Mouse (Mus musculus) activated CD4-positive, CD25-positive, alpha-beta regulatory T cell (primary cell): ENCODE measurements around the gene Matn4. TPM values are rescaled to one million over a fixed set of nuclear protein-coding genes. Genes with fewer than 3 reads are reported as not detected.

Experiments
- polyA plus RNA-seq, 2 experiments: library from polyadenylated mRNA; unstranded; fragments of 100-300 nt; shearing (Covaris generic); gene quantifications; one replicate each; pipeline ENCODE4 v1.2.1; 2017

The Matn4 gene
- not detected for polyA plus RNA-seq

DNA sequence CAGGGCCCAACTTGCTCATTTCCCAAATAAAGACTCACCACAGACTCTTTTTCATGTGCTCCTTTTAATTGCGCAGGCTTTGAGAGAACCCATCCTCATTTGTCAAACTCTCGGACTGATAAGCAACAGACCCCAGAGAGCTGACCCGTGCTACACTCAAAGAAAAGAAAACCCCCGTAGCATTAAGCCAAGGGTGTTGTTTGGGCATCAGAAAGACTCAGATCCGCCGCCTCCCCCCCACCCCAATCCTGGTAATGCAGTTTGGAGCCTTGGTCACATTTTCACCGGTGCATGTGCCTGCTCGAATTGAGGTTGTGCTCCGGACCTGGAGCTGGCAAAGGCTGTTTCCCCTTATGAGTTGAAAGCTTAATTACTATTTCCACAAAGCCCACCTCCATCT lies at the start of gene Matn4:
Gene Matn4 (minus strand): TSS at position 101 of the 400 bp plus-strand sequence.

DNA sequence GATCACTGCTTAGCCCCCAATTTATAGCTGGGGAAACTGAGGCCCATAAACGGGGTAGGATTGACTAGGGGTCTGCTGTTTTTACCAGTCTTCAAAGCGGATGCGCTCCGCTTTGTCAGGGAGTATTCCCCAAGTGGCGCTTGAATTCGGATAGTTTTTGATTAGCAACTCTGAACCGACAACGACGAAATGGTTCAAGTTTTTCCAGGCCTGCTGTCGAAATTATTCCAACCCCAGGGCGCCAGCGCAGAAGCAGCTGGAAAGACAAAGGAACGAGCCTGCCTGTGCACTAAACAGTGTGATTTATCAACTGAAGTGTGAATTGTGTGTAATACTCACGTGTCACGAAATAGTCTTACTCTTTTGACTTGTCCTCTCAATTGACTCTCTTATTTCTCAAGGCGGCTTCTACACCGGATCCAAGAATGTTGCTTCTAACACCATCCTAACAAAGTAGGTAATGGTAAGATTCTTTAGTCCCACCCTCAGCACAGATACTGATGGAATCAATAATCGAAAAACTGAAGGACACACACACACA lies 38.6 kb upstream of the Matn4 start, which contains the start of gene Sdc4:
Gene Sdc4 (minus strand): TSS at position 428 of the 541 bp plus-strand sequence.

GRCm38 (mm10) chr2:164402906-164403305 lies 2.1 kb downstream of the Matn4 start, which contains the start of gene Rbpjl:
Gene Rbpjl (plus strand): TSS chr2:164403141.

DNA sequence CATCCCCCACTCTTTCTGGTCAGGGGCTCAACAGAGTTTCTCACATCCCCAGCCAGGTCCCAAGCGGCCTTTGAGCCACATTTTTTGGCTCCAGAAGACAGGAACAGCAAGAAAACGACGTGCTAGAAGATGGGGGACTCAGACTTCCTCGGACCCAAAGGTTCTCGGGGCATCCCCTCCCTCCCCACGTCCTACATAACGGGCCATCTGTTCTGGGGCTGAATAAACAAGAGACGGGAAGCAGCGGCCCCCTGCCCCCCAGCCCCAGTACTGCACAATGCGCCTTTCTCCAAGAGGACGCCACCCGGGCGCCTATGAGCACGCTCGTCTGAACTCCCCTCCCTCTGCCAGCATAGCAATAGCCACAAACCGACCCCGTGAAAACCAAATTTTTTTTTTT lies 15.9 kb downstream of the Matn4 start, which contains the start of gene Slpi:
Gene Slpi (minus strand): TSS at position 76 of the 400 bp plus-strand sequence.

Other genes starting within 250 kb of the Matn4 start
- not detected for gene Kcns1, start 234.0 kb downstream of the Matn4 start, polyA plus RNA-seq
- gene Wfdc5, start 222.4 kb downstream of the Matn4 start, polyA plus RNA-seq = under 1 TPM in 1 of 2 experiments, not detected in 1; 0.50 TPM
- under 1 TPM in 1 of 2 experiments, not detected in 1; 0.43 TPM for gene Wfdc12, start 214.6 kb downstream of the Matn4 start, polyA plus RNA-seq
- gene Wfdc15a, start 205.0 kb downstream of the Matn4 start, polyA plus RNA-seq = not detected
- gene Wfdc15b, start 183.5 kb downstream of the Matn4 start, polyA plus RNA-seq = not detected
- gene Svs2, start 166.7 kb downstream of the Matn4 start, polyA plus RNA-seq = not detected
- gene Svs3b, start 148.5 kb downstream of the Matn4 start, polyA plus RNA-seq = not detected
- not detected for gene Svs4, start 126.7 kb downstream of the Matn4 start, polyA plus RNA-seq
- gene Svs3a, start 115.9 kb downstream of the Matn4 start, polyA plus RNA-seq = not detected
- gene Svs6, start 88.4 kb downstream of the Matn4 start, polyA plus RNA-seq = not detected
- gene Svs5, start 72.4 kb downstream of the Matn4 start, polyA plus RNA-seq = not detected
- 10 to 100 TPM in 1 of 2 experiments, 1 to 10 TPM in 1; 8.3 to 12.3 TPM for gene Slpi, start 16.1 kb downstream of the Matn4 start, polyA plus RNA-seq
- gene Rbpjl, start 2.0 kb downstream of the Matn4 start, polyA plus RNA-seq = not detected
- 10 to 100 TPM in 1 of 2 experiments, 1 to 10 TPM in 1; 2.1 to 10.2 TPM for gene Sdc4, start 38.7 kb upstream of the Matn4 start, polyA plus RNA-seq
- gene Sys1, start 51.8 kb upstream of the Matn4 start, polyA plus RNA-seq = 100 to 1,000 TPM; 109 to 126 TPM
- gene Gm20458, start 55.8 kb upstream of the Matn4 start, polyA plus RNA-seq = 10 to 100 TPM; 11.8 to 17.1 TPM
- gene Trp53tg5, start 68.6 kb upstream of the Matn4 start, polyA plus RNA-seq = under 1 TPM in 1 of 2 experiments, not detected in 1; 0.24 TPM
- gene Dbndd2, start 80.9 kb upstream of the Matn4 start, polyA plus RNA-seq = 1 to 10 TPM; 3.5 to 4.9 TPM
- gene Pigt, start 92.4 kb upstream of the Matn4 start, polyA plus RNA-seq = 10 to 100 TPM; 32.7 to 39.1 TPM
- gene Wfdc2, start 157.3 kb upstream of the Matn4 start, polyA plus RNA-seq = 1 to 10 TPM in 1 of 2 experiments, under 1 TPM in 1; 0.43 to 1.1 TPM
- gene Spint3, start 168.3 kb upstream of the Matn4 start, polyA plus RNA-seq = not detected
- not detected for gene Wfdc6a, start 180.3 kb upstream of the Matn4 start, polyA plus RNA-seq
- not detected for gene Eppin, start 188.4 kb upstream of the Matn4 start, polyA plus RNA-seq
- gene Wfdc6b, start 208.4 kb upstream of the Matn4 start, polyA plus RNA-seq = under 1 TPM in 1 of 2 experiments, not detected in 1; 0.28 TPM
- under 1 TPM in 1 of 2 experiments, not detected in 1; 0.12 TPM for gene Wfdc8, start 208.5 kb upstream of the Matn4 start, polyA plus RNA-seq
- gene Wfdc16, start 233.6 kb upstream of the Matn4 start, polyA plus RNA-seq = not detected